Mouse (Mus musculus) liver, embryonic 14.5 days (tissue): Measurements from ENCODE around the gene Slc25a23.

Experiments
- CTCF ChIP-seq: IDR thresholded peaks from 2 replicates; pipeline ENCODE4 v1.5.1; 2016; ENCODE audit warnings: antibody characterized with exemption, low read depth, control low read depth
- EP300 ChIP-seq: IDR thresholded peaks from 2 replicates; pipeline ENCODE4 v1.6.1; 2016; ENCODE audit warnings: antibody characterized with exemption, low read depth

GRCm38 (mm10) chr17:57019693-57020092 lies 40.0 kb downstream of the Slc25a23 start:
- TF ChIP-seq CTCF (no peak), EP300 (peak; percentile 91)
